Mouse (Mus musculus) forebrain, embryonic 11.5 days (tissue): Measurements from ENCODE around the gene Tmem127. TPM values are rescaled to one million over a fixed set of nuclear protein-coding genes. Genes with fewer than 3 reads are reported as not detected.

ENCODE experiments used
- ATAC-seq: fragments of 200-750 bp; cut with Nextera tagmentation; replicated peaks from 2 replicates; pipeline ENCODE4 v1.8.0; 2017; ENCODE audit warnings: moderate TSS enrichment; ENCODE audit not compliant: low FRiP score
- DNase-seq: peaks from one replicate; pipeline ENCODE4 v3.0.0-alpha.2; 2017; ENCODE audit warnings: low spot score
- H3K27ac ChIP-seq: fragments of 300-500 bp; sonication (generic); 2 replicates; pipeline ENCODE4 v1.5.1; 2014; ENCODE audit warnings: low read depth, low read length
- H3K27me3 ChIP-seq: fragments of 300-500 bp; sonication (generic); 2 replicates; pipeline ENCODE4 v1.6.1; 2014; ENCODE audit warnings: mild to moderate bottlenecking, low read length, mixed read lengths; ENCODE audit not compliant: control insufficient read depth, insufficient read depth
- H3K36me3 ChIP-seq: fragments of 300-500 bp; sonication (generic); 2 replicates; pipeline ENCODE4 v1.6.1; 2014; ENCODE audit warnings: mild to moderate bottlenecking, low read length, moderate library complexity, mixed read lengths; ENCODE audit not compliant: control insufficient read depth, insufficient read depth
- H3K4me1 ChIP-seq: fragments of 300-500 bp; sonication (generic); replicated peaks from 2 replicates; pipeline ENCODE4 v1.6.1; 2014; ENCODE audit warnings: low read length, mixed read lengths; ENCODE audit not compliant: control insufficient read depth, insufficient read depth
- H3K4me2 ChIP-seq: fragments of 300-500 bp; sonication (generic); 2 replicates; pipeline ENCODE4 v1.6.1; 2014; ENCODE audit warnings: low read depth, mild to moderate bottlenecking, low read length, moderate library complexity, mixed read lengths; ENCODE audit not compliant: severe bottlenecking
- H3K4me3 ChIP-seq: fragments of 300-500 bp; sonication (generic); 2 replicates; pipeline ENCODE4 v1.5.1; 2014; ENCODE audit warnings: low read depth, low read length
- H3K9ac ChIP-seq: fragments of 300-500 bp; sonication (generic); 2 replicates; pipeline ENCODE4 v1.6.1; 2014; ENCODE audit warnings: low read length
- H3K9me3 ChIP-seq: fragments of 300-500 bp; sonication (generic); 2 replicates; pipeline ENCODE4 v1.6.1; 2016; ENCODE audit warnings: low read length, mixed read lengths; ENCODE audit not compliant: control insufficient read depth
- WGBS: fragments of 180-500 bp; shearing (Covaris S2); extraction: QIAGEN DNeasy Blood & Tissue Kit; methylation state at CpG from one replicate; pipeline ENCODE4 v1.1.7; 2014; 5-methylcytosine and 5-hydroxymethylcytosine counted together
- polyA plus RNA-seq: library from polyadenylated mRNA; unstranded; fragments of >200 nt; fragmentation: Nextera tagmentation; extraction: Ambion mirVana; gene quantifications from 2 replicates; pipeline ENCODE4 v1.2.1, GENCODE M21; 2014

Tmem127 gene
- polyA plus RNA-seq, 1 experiment from 2014 or later, result 23.0 TPM

DNA sequence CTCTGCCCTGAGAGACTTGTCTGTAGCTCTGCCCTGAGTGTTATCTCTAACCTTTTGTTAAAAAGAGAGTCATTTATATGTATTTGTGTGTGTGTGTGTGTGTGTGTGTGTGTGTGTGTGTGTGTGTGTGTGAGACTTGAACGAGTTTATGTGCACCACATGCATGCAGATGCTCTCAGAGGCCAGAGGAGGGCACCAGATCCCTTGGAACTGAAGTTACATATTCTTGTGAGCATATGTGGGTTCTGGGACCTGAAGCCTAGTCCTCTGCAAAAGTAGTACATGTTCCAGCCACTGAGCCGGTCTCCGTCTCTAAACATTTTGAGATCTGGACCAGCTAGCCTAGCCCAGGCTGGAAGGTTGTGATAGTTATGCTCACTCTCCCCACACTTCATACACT lies 22.4 kb upstream of the Tmem127 start:
- Histone ChIP-seq H3K27ac (no peak overlapping the region), H3K27me3 (no peaks in the 10 kb centered on the region), H3K9ac (no peak overlapping the region), H3K4me2 (no peak overlapping the region), H3K4me1 (no peaks in the 10 kb centered on the region), H3K4me3 (no peak overlapping the region), H3K36me3 (peaks cover 48% of the 10 kb centered on the region), H3K9me3 (no peaks in the 10 kb centered on the region)
- DNase-seq (no peak), ATAC-seq (no peak)
- 98% methylated on average over 3 of the region's 3 CpGs for WGBS

DNA sequence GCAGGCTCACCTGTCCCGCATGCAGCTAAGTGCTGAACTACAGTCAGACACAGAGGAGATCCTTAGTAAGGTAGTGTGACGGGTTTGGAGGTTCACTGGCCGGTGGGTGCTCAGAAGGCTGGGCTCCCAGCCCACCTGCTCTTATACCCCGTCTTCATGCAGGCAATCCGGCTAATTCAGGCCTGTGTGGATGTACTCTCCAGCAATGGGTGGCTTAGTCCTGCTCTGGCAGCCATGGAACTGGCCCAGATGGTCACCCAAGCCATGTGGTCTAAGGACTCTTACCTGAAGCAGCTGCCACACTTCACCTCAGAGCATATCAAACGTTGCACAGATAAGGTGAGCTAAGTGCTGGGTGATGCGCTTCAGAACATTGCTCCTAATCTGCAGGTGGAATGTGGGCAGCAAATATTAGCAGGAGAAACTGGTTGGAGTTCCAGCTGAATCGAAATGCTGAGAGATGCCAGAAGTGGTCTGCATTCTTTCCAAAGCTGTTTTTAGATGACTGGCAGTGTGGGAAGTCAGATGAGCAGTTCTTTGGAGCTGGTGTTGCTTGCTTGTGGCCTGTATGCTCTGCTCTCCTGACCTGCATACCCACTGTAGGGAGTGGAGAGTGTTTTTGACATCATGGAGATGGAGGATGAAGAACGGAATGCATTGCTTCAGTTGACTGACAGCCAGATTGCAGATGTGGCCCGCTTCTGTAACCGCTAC lies 9.7 kb upstream of the Tmem127 start:
- Histone ChIP-seq H3K9ac (no peak overlapping the region), H3K27me3 (no peaks in the 10 kb centered on the region), H3K9me3 (no peaks in the 10 kb centered on the region), H3K36me3 (peaks cover 22% of the 10 kb centered on the region; the same call in 1 of the 2 replicates), H3K27ac (no peak overlapping the region), H3K4me1 (no peaks in the 10 kb centered on the region), H3K4me3 (no peak overlapping the region), H3K4me2 (no peak overlapping the region)
- 95% methylated on average over 11 of the region's 11 CpGs for WGBS
- ATAC-seq, result no peak
- DNase-seq, result no peak

DNA sequence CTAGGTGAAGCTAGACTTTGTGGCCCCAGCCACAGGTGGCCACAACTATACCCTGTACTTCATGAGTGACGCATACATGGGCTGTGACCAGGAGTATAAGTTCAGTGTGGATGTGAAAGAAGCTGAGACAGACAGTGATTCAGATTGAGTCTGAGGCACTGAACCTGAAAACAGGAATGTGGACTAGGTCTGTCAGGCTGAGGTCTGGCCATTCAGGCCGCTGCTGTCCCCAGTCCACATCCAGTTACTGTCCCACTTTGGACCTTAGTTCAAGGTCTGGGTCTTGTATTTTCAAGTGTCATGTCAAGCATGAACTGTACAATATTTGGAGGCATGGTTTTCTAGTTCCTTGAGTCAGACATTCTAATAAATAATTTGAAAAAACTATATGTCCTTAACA lies 7.6 kb upstream of the Tmem127 start:
- H3K9me3 ChIP-seq, result no peaks in the 10 kb centered on the region
- ATAC-seq (no peak), DNase-seq (no peak)
- H3K4me3 ChIP-seq, result no peak overlapping the region
- no peaks in the 10 kb centered on the region for H3K4me1 ChIP-seq
- peaks cover 21% of the 10 kb centered on the region; the same call in 1 of the 2 replicates for H3K36me3 ChIP-seq
- 89% methylated on average over 2 of the region's 2 CpGs for WGBS
- no peak overlapping the region for H3K27ac ChIP-seq
- no peaks in the 10 kb centered on the region for H3K27me3 ChIP-seq
- H3K4me2 ChIP-seq, result no peak overlapping the region
- no peak overlapping the region for H3K9ac ChIP-seq

DNA sequence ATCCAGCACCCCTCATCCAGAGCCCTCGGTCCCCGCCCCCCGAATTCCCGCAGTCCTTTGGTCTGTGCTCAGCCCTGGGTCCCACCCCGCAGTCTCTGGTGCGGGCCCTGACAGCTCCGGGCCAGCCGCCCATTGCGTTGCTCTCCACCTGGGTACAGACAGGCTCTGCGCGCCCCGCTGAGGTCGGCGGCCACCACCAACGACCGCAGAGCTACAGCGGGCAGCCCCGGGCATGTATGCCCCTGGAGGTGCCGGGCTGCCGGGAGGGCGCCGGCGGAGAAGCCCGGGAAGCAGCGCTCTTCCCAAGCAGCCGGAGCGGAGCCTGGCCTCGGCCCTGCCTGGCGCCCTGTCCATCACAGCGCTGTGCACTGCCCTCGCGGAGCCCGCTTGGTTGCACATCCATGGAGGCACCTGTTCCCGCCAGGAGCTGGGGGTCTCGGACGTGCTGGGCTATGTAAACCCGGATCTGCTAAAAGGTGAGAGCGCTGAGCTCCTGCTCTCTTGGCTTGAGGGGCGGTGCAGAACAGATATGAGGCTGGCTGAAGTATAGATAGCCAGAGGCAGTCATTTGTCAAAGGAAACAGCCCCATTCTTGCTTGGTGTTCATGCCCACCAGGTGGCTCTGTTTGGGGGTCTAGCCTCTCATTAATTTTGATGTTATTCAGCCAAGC lies 761 bp downstream of the Tmem127 start:
- H3K9me3 ChIP-seq, result no peaks in the 10 kb centered on the region
- peak overlapping the region; percentile 86 for H3K4me3 ChIP-seq
- peak overlapping the region; percentile 77 for H3K9ac ChIP-seq
- H3K27me3 ChIP-seq, result no peaks in the 10 kb centered on the region
- peaks cover 10% of the 10 kb centered on the region for H3K4me1 ChIP-seq
- peak; percentile 75 for DNase-seq
- 1% methylated on average over 39 of the region's 39 CpGs for WGBS
- H3K27ac ChIP-seq, result 0 out of 2 replicates have a peak overlapping the region, but pooled peaks have one; percentile 41
- H3K36me3 ChIP-seq, result no peaks in the 10 kb centered on the region
- ATAC-seq, result peak; percentile 66
- peak overlapping the region; percentile 95 for H3K4me2 ChIP-seq

DNA sequence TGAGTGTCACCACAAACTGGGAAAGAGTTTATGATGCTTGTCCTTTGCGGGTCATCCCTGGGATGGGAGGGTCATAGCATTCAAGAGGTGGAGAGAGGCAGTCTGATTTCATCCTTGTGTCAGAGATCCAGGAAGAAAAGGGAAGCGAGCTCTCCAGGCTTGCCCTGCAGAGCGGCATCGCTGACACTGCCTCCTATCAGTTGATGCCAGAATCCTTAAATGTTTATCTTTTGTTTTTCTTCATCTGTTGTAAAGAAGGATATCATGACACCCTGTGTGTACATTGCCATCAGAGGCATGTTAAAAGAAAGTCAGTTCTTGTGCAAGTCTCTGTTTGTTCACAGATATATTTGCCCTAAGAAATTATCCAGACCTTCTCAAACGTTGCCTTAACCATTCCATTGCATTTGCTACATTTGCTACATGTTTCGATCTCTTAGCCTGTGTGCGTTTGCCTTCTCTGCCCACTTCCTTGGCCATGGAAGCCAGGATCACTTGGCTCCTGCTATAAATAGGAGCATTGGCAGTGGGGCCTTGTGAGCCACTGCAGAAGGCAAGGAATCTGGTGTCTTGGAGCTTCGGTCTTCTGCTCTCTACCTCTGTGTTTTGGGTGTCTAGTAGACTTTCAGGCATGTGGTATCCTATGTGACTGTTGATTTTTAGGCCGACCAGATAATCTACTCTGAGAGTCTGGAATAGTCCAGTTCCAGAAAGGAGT lies 2.7 kb downstream of the Tmem127 start:
- 93% methylated on average over 9 of the region's 9 CpGs for WGBS
- ATAC-seq (no peak), DNase-seq (no peak)
- Histone ChIP-seq H3K27me3 (no peaks in the 10 kb centered on the region), H3K4me1 (peaks cover 10% of the 10 kb centered on the region), H3K4me3 (no peak overlapping the region), H3K4me2 (no peak overlapping the region), H3K9ac (no peak overlapping the region), H3K27ac (no peak overlapping the region), H3K36me3 (no peaks in the 10 kb centered on the region), H3K9me3 (no peaks in the 10 kb centered on the region)

DNA sequence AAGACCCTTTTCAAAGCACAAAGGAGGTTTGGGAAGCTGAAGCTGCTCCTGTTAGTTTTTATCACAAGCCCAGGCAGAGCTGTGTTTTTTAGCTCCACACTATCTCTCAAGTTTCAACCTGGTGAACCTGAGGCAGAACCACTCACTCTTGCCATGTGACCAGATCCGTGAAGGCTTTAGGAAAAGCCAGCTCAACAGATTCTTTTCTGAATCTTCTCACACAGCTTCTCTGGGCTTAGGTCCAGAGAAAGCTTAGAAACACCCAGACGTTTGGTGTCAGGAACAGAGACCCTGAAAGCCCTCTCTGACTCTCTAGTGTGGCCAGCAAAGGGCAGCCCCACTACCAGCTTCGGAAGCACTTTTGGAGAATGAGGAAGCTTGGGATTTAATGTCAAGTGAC lies 3.7 kb downstream of the Tmem127 start:
- H3K27ac ChIP-seq, result no peak overlapping the region
- H3K4me1 ChIP-seq, result peaks cover 10% of the 10 kb centered on the region
- no peaks in the 10 kb centered on the region for H3K9me3 ChIP-seq
- no peaks in the 10 kb centered on the region for H3K27me3 ChIP-seq
- H3K4me3 ChIP-seq, result no peak overlapping the region
- ATAC-seq (no peak), DNase-seq (no peak)
- H3K9ac ChIP-seq, result no peak overlapping the region
- WGBS, result 85% methylated on average over 3 of the region's 3 CpGs
- H3K4me2 ChIP-seq, result no peak overlapping the region
- no peaks in the 10 kb centered on the region; the same call in 1 of the 2 replicates for H3K36me3 ChIP-seq

DNA sequence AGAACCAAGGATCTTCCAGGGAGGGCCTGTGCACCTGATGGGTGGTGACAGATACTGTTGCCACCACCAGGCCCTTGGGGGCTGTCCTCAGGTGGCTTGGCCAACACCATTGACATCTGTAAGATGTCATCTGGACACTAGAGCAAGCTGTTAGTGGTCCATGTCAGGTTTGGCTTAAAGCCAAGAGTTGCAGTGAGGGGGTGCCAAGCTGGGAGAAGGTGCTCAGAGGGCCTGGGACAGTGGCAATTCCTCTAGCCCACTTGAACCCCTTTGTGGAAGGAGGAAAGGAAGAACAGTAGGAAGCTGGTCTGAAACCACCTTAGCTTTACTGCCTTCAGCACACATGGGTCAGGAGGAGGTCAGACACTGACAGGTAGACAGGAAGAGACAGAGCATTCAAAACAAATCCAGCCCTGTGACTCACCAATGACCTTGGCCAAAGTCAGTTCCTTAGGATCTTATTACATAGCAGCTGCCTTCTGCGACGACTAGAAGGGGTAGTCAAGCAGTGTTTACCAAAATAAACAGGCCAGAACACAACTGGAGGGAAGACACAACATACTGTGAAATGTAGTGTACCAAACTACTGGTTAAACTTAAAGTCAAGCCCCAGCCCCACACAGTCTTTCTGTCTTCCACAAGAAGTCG lies 4.3 kb downstream of the Tmem127 start:
- Histone ChIP-seq H3K4me1 (peaks cover 6% of the 10 kb centered on the region; the same call in 1 of the 2 replicates), H3K4me2 (no peak overlapping the region), H3K9me3 (no peaks in the 10 kb centered on the region), H3K4me3 (no peak overlapping the region), H3K9ac (no peak overlapping the region), H3K36me3 (no peaks in the 10 kb centered on the region; the same call in 1 of the 2 replicates), H3K27me3 (no peaks in the 10 kb centered on the region), H3K27ac (no peak overlapping the region)
- no peak for DNase-seq
- WGBS, result 78% methylated on average over 3 of the region's 3 CpGs
- no peak for ATAC-seq

DNA sequence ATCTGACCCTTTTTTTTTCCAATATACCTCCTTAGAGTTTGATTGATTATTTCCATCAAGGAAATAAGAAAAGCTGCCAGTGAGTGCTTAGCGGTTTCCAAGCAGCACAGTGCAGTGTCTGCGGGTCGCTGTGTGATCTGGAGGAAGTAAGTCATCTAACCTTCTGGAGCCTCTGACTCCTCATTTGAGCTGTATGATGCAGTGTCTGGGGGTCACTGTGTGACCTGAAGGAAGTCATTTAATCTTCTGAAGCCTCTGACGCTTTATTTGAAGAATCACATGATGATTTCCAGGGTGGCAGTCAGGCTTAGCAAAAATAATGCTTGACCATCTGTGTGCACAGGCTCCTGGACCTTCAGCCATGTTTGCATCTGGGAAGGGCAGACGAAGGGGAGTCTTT lies 5.1 kb downstream of the Tmem127 start:
- no peak overlapping the region for H3K4me2 ChIP-seq

More for the DNA sequence above, 5.1 kb downstream of the Tmem127 start:
- no peak overlapping the region for H3K4me3 ChIP-seq
- H3K9me3 ChIP-seq, result no peaks in the 10 kb centered on the region
- H3K27ac ChIP-seq, result no peak overlapping the region
- no peaks in the 10 kb centered on the region; the same call in 1 of the 2 replicates for H3K36me3 ChIP-seq
- WGBS, result 95% methylated on average over 5 of the region's 5 CpGs
- ATAC-seq (no peak), DNase-seq (no peak)
- H3K27me3 ChIP-seq, result no peaks in the 10 kb centered on the region
- no peak overlapping the region for H3K9ac ChIP-seq
- H3K4me1 ChIP-seq, result peaks cover 4% of the 10 kb centered on the region; the same call in 1 of the 2 replicates
